Mouse (Mus musculus) spleen, adult 2 months (tissue): Measurements from ENCODE around the gene Arf1.

Experiments used
- CTCF ChIP-seq: fragments of 200-500 bp; IDR thresholded peaks from 2 replicates; pipeline ENCODE4 v1.5.1; 2011; ENCODE audit warnings: mild to moderate bottlenecking, inconsistent platforms; ENCODE audit not compliant: insufficient read depth, insufficient read length, insufficient replicate concordance; ENCODE audit errors: extremely low read depth
- POLR2A ChIP-seq: fragments of 200-500 bp; IDR thresholded peaks from 2 replicates; pipeline ENCODE4 v1.6.1; 2011; ENCODE audit warnings: low read depth, low read length, inconsistent platforms

GRCm38 (mm10) chr11:59239796-59240195 is 11.7 kb upstream of the Arf1 start:
- no peak for TF ChIP-seq POLR2A
- TF ChIP-seq CTCF = no peak
